Mouse (Mus musculus) forebrain, embryonic 15.5 days (tissue): ENCODE results near the gene Rfxank. TPM values are rescaled to one million over a fixed set of nuclear protein-coding genes. Genes with fewer than 3 reads are reported as not detected.

Experiments used
- ATAC-seq: fragments of 200-750 bp; cut with Nextera tagmentation; replicated peaks from 2 replicates; pipeline ENCODE4 v1.8.0; 2017; ENCODE audit warnings: mild to moderate bottlenecking, moderate TSS enrichment, moderate library complexity
- H3K27ac ChIP-seq: fragments of 300-500 bp; sonication (generic); replicated peaks from 2 replicates; pipeline ENCODE4 v1.5.1; 2015; ENCODE audit warnings: mild to moderate bottlenecking, inconsistent platforms
- H3K27me3 ChIP-seq: fragments of 300-500 bp; sonication (generic); 2 replicates; pipeline ENCODE4 v1.6.1; 2015; ENCODE audit warnings: inconsistent platforms
- H3K36me3 ChIP-seq: fragments of 300-500 bp; sonication (generic); 2 replicates; pipeline ENCODE4 v1.6.1; 2015; ENCODE audit warnings: mild to moderate bottlenecking, inconsistent platforms
- H3K4me1 ChIP-seq: fragments of 300-500 bp; sonication (generic); 2 replicates; pipeline ENCODE4 v1.6.1; 2015; ENCODE audit warnings: inconsistent platforms
- H3K4me2 ChIP-seq: fragments of 300-500 bp; sonication (generic); replicated peaks from 2 replicates; pipeline ENCODE4 v1.6.1; 2015; ENCODE audit warnings: mild to moderate bottlenecking, inconsistent platforms
- H3K4me3 ChIP-seq: fragments of 300-500 bp; sonication (generic); 2 replicates; pipeline ENCODE4 v1.5.1; 2015; ENCODE audit warnings: mild to moderate bottlenecking, inconsistent platforms
- H3K9ac ChIP-seq: fragments of 300-500 bp; sonication (generic); replicated peaks from 2 replicates; pipeline ENCODE4 v1.6.1; 2015; ENCODE audit warnings: mild to moderate bottlenecking, inconsistent platforms
- H3K9me3 ChIP-seq: fragments of 300-500 bp; sonication (generic); 2 replicates; pipeline ENCODE4 v1.6.1; 2016; ENCODE audit warnings: inconsistent platforms
- WGBS: fragments of 180-500 bp; shearing (Covaris S2); methylation state at CpG from one replicate; pipeline ENCODE4 v1.1.7; 2015; ENCODE audit warnings: mixed read lengths; 5-methylcytosine and 5-hydroxymethylcytosine counted together
- microRNA-seq: library from miRNA; unstranded; fragments of <30 nt; microRNA quantifications from one replicate; pipeline ENCODE4, GENCODE M21; 2016
- polyA plus RNA-seq: library from polyadenylated mRNA; unstranded; fragments of >200 nt; fragmentation: Nextera tagmentation; extraction: Ambion mirVana; gene quantifications from 2 replicates; pipeline ENCODE4 v1.2.1, GENCODE M21; 2015

Gene Rfxank
- polyA plus RNA-seq, 1 experiment from 2014 or later, result 11.5 TPM

DNA sequence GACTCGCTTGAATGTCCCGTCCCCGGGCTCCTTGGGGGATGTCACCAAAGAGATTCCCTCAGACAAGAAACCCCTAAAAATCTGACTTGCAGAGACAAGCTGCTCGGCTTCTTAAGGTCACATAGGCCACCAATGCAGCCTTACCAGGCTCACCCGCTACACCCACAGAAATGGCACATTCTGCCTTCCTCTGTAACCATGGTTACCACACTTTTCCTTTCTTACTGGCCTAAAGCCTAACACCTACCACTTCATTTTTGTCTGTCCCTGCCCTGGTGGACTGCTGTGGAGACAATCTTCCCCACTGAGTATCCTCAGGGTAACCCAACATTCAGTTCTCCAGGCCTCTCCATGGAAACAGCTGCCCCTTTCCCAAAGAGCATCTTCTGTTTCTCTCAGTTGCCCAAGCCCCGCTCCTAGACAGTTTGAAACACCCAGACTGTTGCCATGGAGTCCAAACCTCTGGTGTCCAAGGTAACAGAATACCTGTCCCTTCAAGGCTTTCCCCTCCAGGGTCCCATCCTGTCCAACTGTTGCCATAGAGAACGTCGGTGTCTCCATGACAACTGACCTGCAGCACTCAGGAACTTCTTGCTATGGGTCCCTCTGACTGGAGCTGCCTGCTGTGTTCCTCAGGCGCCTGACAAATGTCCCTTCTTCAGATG, 49.5 kb downstream of the Rfxank start:
- ATAC-seq, result no peak; the same call in 1 of the 2 replicates
- peaks cover 56% of the 10 kb centered on the region for H3K27me3 ChIP-seq
- no peak overlapping the region for H3K9ac ChIP-seq
- H3K36me3 ChIP-seq, result peaks cover 9% of the 10 kb centered on the region
- no peak overlapping the region for H3K4me2 ChIP-seq
- H3K4me3 ChIP-seq, result no peak overlapping the region
- H3K9me3 ChIP-seq, result no peaks in the 10 kb centered on the region
- H3K27ac ChIP-seq, result no peak overlapping the region
- H3K4me1 ChIP-seq, result peaks cover 18% of the 10 kb centered on the region
- 57% methylated on average over 9 of the region's 9 CpGs for WGBS

DNA sequence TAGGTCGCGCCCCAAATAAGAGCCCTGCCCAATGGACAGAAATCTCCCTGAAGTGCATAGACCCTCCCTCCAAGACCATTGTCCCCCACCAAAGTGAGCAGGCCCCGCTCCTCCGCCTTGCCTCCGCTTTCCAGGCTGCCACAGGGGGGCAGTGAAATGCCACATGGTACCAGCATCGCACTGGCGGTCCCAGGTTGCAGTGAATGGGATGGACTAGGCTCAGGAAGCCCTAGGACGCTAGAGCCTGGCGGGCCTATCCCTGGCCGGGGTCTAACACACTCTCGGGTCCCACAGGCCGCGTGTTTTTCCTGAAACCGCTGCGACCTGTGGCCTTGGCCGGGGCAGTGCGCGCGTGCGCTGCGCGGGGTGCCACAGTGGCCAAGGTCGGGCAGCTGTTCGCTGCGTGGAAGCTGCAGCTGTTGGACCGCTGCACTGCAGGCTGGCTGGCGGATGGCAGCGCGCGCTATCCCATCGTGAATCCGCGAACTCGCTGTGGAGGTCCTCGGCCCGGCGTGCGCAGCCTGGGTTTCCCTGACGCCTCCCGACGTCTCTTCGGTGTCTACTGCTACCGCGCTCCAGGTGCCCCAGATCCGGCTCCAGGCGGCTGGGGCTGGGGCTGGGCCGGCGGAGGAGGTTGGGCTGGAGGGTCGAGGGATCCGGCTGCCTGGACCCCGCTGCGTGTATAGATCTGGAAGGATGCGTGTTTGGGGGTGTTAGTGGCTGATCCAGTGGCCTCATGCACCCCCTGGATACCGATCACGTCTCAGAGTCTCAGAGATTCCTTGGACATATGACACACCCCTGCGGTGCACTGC, 50.9 kb downstream of the Rfxank start:
- H3K27me3 ChIP-seq, result peaks cover 70% of the 10 kb centered on the region
- WGBS, result 3% methylated on average over 56 of the region's 56 CpGs
- H3K4me2 ChIP-seq, result peak overlapping the region; percentile 80
- H3K36me3 ChIP-seq, result no peaks in the 10 kb centered on the region
- H3K9ac ChIP-seq, result peak overlapping the region; percentile 33
- H3K4me3 ChIP-seq, result peak overlapping the region; percentile 41
- peaks cover 32% of the 10 kb centered on the region for H3K4me1 ChIP-seq
- H3K9me3 ChIP-seq, result no peaks in the 10 kb centered on the region
- ATAC-seq, result peak; percentile 82
- no peak overlapping the region for H3K27ac ChIP-seq

DNA sequence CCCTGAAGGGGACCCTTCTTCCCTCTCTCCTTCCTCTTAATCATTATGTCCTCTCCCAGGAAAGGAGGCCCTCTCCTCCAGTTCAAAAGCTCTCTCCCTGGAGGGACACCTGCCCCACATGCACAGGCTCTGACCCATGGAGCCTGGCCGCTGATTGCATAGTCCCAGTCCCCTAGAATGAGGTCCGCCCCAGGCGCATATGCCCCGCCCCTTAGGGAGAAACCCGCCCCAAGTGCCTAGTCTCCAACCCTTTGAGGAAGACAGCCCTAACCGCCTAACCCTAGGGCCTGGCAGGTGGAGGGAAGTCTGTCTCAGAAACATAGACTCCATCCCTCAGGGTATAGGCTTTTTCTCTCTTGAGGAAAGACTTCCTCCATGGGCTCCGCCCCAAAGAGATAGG, 51.7 kb downstream of the Rfxank start:
- Histone ChIP-seq H3K27me3 (peaks cover 76% of the 10 kb centered on the region), H3K27ac (no peak overlapping the region), H3K4me2 (no peak overlapping the region), H3K9ac (no peak overlapping the region), H3K4me3 (no peak overlapping the region), H3K36me3 (no peaks in the 10 kb centered on the region), H3K9me3 (no peaks in the 10 kb centered on the region), H3K4me1 (peaks cover 32% of the 10 kb centered on the region)
- no peak for ATAC-seq
- 3% methylated on average over 7 of the region's 7 CpGs for WGBS

DNA sequence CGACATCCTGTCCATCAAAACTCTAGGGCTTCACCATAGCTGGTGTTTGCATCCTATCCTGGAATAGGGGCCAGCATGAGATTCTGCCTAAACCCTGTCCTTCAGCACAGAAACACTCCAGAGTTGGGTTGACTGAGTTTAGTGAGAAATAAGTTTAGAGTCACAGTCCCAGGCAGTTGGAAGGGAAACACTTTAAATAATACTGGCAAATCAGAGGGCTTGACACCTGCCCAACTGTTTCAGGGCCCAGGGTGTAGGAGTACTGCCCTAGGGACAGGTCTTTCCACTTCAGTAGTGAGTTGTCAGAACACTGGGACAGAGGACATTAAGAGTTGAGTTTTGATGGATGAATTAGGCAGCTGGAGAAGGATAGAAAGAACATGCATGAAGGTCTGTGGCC, 52.8 kb downstream of the Rfxank start:
- Histone ChIP-seq H3K36me3 (no peaks in the 10 kb centered on the region), H3K9ac (no peak overlapping the region), H3K4me1 (peaks cover 32% of the 10 kb centered on the region), H3K4me3 (no peak overlapping the region), H3K27me3 (peaks cover 78% of the 10 kb centered on the region), H3K4me2 (no peak overlapping the region), H3K9me3 (no peaks in the 10 kb centered on the region), H3K27ac (no peak overlapping the region)
- 49% methylated on average over 1 of the region's 1 CpGs for WGBS
- no peak for ATAC-seq

DNA sequence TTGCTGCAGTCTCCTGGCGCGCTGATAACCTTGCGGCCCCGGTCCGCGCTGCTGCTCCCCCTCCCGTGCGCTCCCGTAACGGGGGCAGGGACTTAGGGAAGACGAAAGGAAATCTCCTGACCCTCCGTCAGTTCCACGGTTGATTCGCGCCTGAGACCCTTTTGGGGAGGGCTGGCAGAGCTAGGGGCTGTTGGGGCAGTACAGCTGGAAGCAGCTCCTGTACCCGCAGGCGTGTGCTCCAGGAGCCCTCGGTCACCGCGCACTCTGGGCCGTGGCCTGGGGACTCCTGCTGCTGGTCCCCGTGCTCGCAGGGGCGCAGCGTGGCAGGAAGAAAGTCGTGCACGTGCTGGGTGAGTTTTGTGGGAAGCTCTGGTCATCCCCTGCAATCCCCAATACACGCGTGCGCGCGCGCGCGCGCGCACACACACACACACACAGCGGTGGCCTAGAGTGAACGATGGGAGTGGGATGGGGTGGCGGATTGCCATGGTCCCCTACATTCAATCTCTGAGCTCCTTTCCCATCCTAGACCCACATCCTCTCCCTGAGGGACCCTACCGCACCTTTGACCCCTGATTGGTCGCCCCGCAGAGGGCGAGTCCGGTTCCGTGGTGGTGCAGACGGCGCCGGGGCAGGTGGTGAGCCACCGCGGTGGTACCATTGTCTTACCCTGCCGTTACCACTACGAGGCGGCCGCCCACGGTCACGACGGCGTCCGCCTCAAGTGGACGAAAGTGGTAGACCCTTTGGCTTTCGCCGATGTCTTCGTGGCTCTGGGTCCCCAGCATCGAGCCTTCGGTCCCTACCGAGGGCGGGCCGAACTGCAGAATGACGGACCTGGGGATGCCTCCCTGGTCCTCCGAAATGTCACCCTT, 54.5 kb downstream of the Rfxank start:
- Histone ChIP-seq H3K9me3 (no peaks in the 10 kb centered on the region), H3K9ac (peak overlapping the region; percentile 29), H3K4me2 (peak overlapping the region; percentile 65), H3K27ac (no peak overlapping the region), H3K4me1 (peaks cover 32% of the 10 kb centered on the region), H3K27me3 (peaks cover 71% of the 10 kb centered on the region), H3K36me3 (no peaks in the 10 kb centered on the region), H3K4me3 (peak overlapping the region; percentile 36)
- no peak for ATAC-seq
- 1% methylated on average over 70 of the region's 71 CpGs for WGBS

DNA sequence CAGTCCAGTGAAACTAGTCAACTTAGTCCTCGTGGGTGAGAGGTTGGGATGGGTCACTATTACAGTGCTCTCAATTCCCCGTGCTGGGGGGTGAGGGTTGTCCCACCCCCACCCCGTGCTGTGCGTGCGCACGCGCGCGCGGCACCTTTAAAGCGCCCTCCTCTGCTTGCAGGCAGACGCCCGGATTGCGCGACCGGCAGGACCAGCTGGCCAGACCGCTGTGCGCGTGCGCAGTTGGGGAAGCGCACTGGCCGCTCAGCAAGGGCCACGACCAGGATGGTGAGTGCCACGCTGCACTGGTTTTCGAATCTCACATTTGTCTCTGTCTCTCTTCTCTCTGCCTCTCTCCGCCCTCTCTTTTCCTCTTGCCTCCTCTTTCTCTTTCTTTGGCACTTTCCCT, 55.7 kb downstream of the Rfxank start, which contains the start of gene Hapln4:
Gene Hapln4 (plus strand): TSS at position 173 of the 400 bp plus-strand sequence.
- no peaks in the 10 kb centered on the region for H3K36me3 ChIP-seq
- under 1% methylated on average over 26 of the region's 26 CpGs for WGBS
- ATAC-seq, result no peak
- no peak within 1 kb of the TSS for H3K27ac ChIP-seq
- H3K9ac ChIP-seq, result peak within 1 kb of the TSS; percentile 29
- peak within 1 kb of the TSS; percentile 65 for H3K4me2 ChIP-seq
- peak within 1 kb of the TSS; percentile 36 for H3K4me3 ChIP-seq
- H3K4me1 ChIP-seq, result peaks cover 29% of the 10 kb centered on the region
- peaks cover 60% of the 10 kb centered on the region for H3K27me3 ChIP-seq
- H3K9me3 ChIP-seq, result no peaks in the 10 kb centered on the region

DNA sequence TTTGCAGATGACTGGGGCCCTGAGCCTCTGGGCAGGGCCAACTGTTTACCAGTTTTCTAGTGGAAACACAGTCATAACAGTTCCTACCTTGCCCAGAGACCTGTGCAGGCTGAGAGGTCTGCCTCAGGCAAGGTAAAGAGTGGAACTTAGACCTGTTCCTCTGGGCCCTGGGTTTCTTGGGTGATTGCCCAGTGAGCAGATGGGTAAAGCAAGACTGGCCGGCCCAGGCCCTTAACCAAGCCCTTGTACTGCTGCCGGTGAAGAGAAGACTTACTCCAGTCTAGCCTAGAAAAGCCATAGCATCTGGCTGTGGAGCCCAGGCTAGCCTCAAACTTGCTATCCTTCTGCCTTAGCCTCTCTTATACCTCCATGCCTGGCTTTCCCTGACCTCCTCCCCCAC, 57.0 kb downstream of the Rfxank start:
- no peak overlapping the region for H3K9ac ChIP-seq
- no peak overlapping the region for H3K4me2 ChIP-seq
- no peak for ATAC-seq
- H3K9me3 ChIP-seq, result no peaks in the 10 kb centered on the region
- H3K27ac ChIP-seq, result no peak overlapping the region
- H3K4me1 ChIP-seq, result peaks cover 22% of the 10 kb centered on the region
- 87% methylated on average over 2 of the region's 2 CpGs for WGBS
- H3K4me3 ChIP-seq, result no peak overlapping the region
- H3K27me3 ChIP-seq, result peaks cover 47% of the 10 kb centered on the region
- no peaks in the 10 kb centered on the region for H3K36me3 ChIP-seq

Small RNAs within 50 kb of the gene (microRNA-seq; reads per million reads assigned to microRNA genes)
- 2.9 reads per million, percentile 6 among the genes with 10 or more reads in this experiment for gene Mir7066

Other genes with a start within 250 kb of the Rfxank start
- gene Tssk6, start 237.0 kb downstream of the Rfxank start, polyA plus RNA-seq, result 3.4 and 3.8 TPM in 2 replicates
- gene Ndufa13, start 236.6 kb downstream of the Rfxank start, polyA plus RNA-seq, result 173 and 179 TPM in 2 replicates
- 8.9 and 9.0 TPM in 2 replicates for gene Yjefn3, start 236.4 kb downstream of the Rfxank start, polyA plus RNA-seq
- gene Gatad2a, start 142.8 kb downstream of the Rfxank start, polyA plus RNA-seq, result 28.3 and 35.5 TPM in 2 replicates
- 84.5 and 85.9 TPM in 2 replicates for gene Mau2, start 96.4 kb downstream of the Rfxank start, polyA plus RNA-seq
- 60.9 and 66.5 TPM in 2 replicates for gene Sugp1, start 96.3 kb downstream of the Rfxank start, polyA plus RNA-seq
- gene Tm6sf2, start 66.2 kb downstream of the Rfxank start, polyA plus RNA-seq, result 1.3 and 1.5 TPM in 2 replicates
- gene Hapln4, start 55.7 kb downstream of the Rfxank start, polyA plus RNA-seq, result 0.15 and 0.38 TPM in 2 replicates
- gene Ncan, start 18.3 kb downstream of the Rfxank start, polyA plus RNA-seq, result 144 and 152 TPM in 2 replicates
- 43.0 and 43.3 TPM in 2 replicates for gene Nr2c2ap, start 7.8 kb downstream of the Rfxank start, polyA plus RNA-seq
- 48.4 and 50.3 TPM in 2 replicates for gene Borcs8, start 345 bp upstream of the Rfxank start, polyA plus RNA-seq
- gene Mef2b, start 557 bp upstream of the Rfxank start, polyA plus RNA-seq, result 0.22 and 0.23 TPM in 2 replicates
- gene Tmem161a, start 33.2 kb upstream of the Rfxank start, polyA plus RNA-seq, result 54.2 and 58.1 TPM in 2 replicates
- gene Slc25a42, start 73.2 kb upstream of the Rfxank start, polyA plus RNA-seq, result 3.8 and 4.4 TPM in 2 replicates
- 83.3 and 85.6 TPM in 2 replicates for gene Sugp2, start 95.1 kb upstream of the Rfxank start, polyA plus RNA-seq
- gene Armc6, start 95.3 kb upstream of the Rfxank start, polyA plus RNA-seq, result 90.3 and 94.5 TPM in 2 replicates
- 52.5 and 55.7 TPM in 2 replicates for gene Homer3, start 143.7 kb upstream of the Rfxank start, polyA plus RNA-seq
- 52.2 and 53.8 TPM in 2 replicates for gene Ddx49, start 163.3 kb upstream of the Rfxank start, polyA plus RNA-seq
- gene Cope, start 163.4 kb upstream of the Rfxank start, polyA plus RNA-seq, result 266 and 271 TPM in 2 replicates
- gene Cers1, start 176.6 kb upstream of the Rfxank start, polyA plus RNA-seq, result 31.3 and 31.9 TPM in 2 replicates
- gene Gdf1, start 190.7 kb upstream of the Rfxank start, polyA plus RNA-seq, result 0.87 and 5.1 TPM in 2 replicates
- 17.5 and 17.8 TPM in 2 replicates for gene Upf1, start 214.1 kb upstream of the Rfxank start, polyA plus RNA-seq
- 0.14 TPM in 1 of 2 replicates, not detected in the other for gene Comp, start 234.4 kb upstream of the Rfxank start, polyA plus RNA-seq